Mouse (Mus musculus) ES-E14 (cell line): ENCODE measurements around the gene Tbl1x. TPM values are rescaled to one million over a fixed set of nuclear protein-coding genes. Genes with fewer than 3 reads are reported as not detected.

Source experiments
- DNase-seq: peaks from one replicate; pipeline ENCODE4 v3.0.0-alpha.2; 2013; ENCODE audit warnings: low read depth, low spot score
- H3K27ac ChIP-seq: 2 replicates; pipeline ENCODE4 v1.5.1; 2012; ENCODE audit warnings: low read depth, mild to moderate bottlenecking, low read length, moderate library complexity, mixed read lengths; ENCODE audit not compliant: poor library complexity, insufficient read depth, severe bottlenecking
- H3K36me3 ChIP-seq: 2 replicates; pipeline ENCODE4 v1.6.1; 2012; ENCODE audit warnings: mild to moderate bottlenecking, low read length, moderate library complexity, mixed read lengths; ENCODE audit not compliant: control insufficient read depth, poor library complexity, insufficient read depth, severe bottlenecking
- H3K4me1 ChIP-seq, 2 experiments: fragments of 150-350 bp in 1 of 2; sonication (generic) in 1 of 2; 2 replicates each; pipeline ENCODE4 v1.6.1; 2012; ENCODE audit warnings: low read length in 2 of 2, mild to moderate bottlenecking in 1 of 2, mixed read lengths in 1 of 2; ENCODE audit not compliant: control insufficient read depth in 2 of 2, insufficient read depth in 2 of 2, poor library complexity in 1 of 2
- H3K4me3 ChIP-seq, 2 experiments: fragments of 150-350 bp in 1 of 2; sonication (generic) in 1 of 2; 2 replicates each; pipeline ENCODE4 v1.5.1; 2012; ENCODE audit warnings: low read length in 2 of 2, low read depth in 1 of 2, mild to moderate bottlenecking in 1 of 2, mixed read lengths in 1 of 2; ENCODE audit not compliant: insufficient read depth in 1 of 2, poor library complexity in 1 of 2, severe bottlenecking in 1 of 2
- H3K9ac ChIP-seq: 2 replicates; pipeline ENCODE4 v1.6.1; 2012; ENCODE audit warnings: low read depth, mild to moderate bottlenecking, low read length, mixed read lengths; ENCODE audit not compliant: poor library complexity, insufficient read depth, severe bottlenecking
- H3K9me3 ChIP-seq: fragments of 150-350 bp; sonication (generic); 2 replicates; pipeline ENCODE4 v1.6.1; 2012; ENCODE audit warnings: low read depth, mild to moderate bottlenecking, low read length; ENCODE audit not compliant: control insufficient read depth, insufficient read depth
- CHD2 ChIP-seq: IDR thresholded peaks from 2 replicates; pipeline ENCODE4 v1.6.1; 2014; ENCODE audit warnings: mild to moderate bottlenecking, low read depth, low read length, inconsistent platforms
- HCFC1 ChIP-seq: IDR thresholded peaks from 2 replicates; pipeline ENCODE4 v1.6.1; 2012; ENCODE audit warnings: low read length, inconsistent platforms, borderline replicate concordance; ENCODE audit not compliant: insufficient read depth
- MAFK ChIP-seq: IDR thresholded peaks from 2 replicates; pipeline ENCODE4 v1.6.1; 2014; ENCODE audit warnings: mild to moderate bottlenecking, low read depth, low read length, inconsistent platforms; ENCODE audit not compliant: insufficient read depth
- ZC3H11A ChIP-seq: IDR thresholded peaks from 2 replicates; pipeline ENCODE4 v1.6.1; 2012; ENCODE audit warnings: low read depth, mild to moderate bottlenecking, inconsistent platforms, low read length, borderline replicate concordance
- ZNF384 ChIP-seq: IDR thresholded peaks from 2 replicates; pipeline ENCODE4 v1.6.1; 2012; ENCODE audit warnings: low read depth, low read length, inconsistent platforms
- in situ Hi-C, 2 experiments: fragments of 600-800 bp; cut with MboI; formaldehyde crosslinking; loops; one replicate each; pipeline ENCODE4 v1.15.1; 2025; ENCODE audit warnings: low sequenced_read_pairs in 2 of 2, inconsistent platforms in 1 of 2; ENCODE audit not compliant: unreplicated experiment in 2 of 2
- total RNA-seq: library from RNA; depleted of rRNA; stranded (reverse); fragments of 300-350 nt; gene quantifications from 2 replicates; pipeline ENCODE4 v1.2.3, GENCODE M21; 2012

Gene Tbl1x
- total RNA-seq, 1 experiment, result 35.5 TPM

- H3K9me3 ChIP-seq, result no peaks in the 10 kb centered on the region
- in situ Hi-C loops, result no loop called here
- TF ChIP-seq ZNF384 (no peak), MAFK (no peak), CHD2 (no peak), HCFC1 (no peak), ZC3H11A (no peak)
- H3K27ac ChIP-seq, result no peak overlapping the region
- DNase-seq, result no peak
- no peak overlapping the region for H3K4me3 ChIP-seq
- no peak overlapping the region for H3K9ac ChIP-seq
- no peaks in the 10 kb centered on the region for H3K4me1 ChIP-seq
- no peaks in the 10 kb centered on the region for H3K36me3 ChIP-seq
Measured at GRCm38 (mm10) chrX:77474551-77474950, 36.3 kb upstream of the Tbl1x start.

DNA sequence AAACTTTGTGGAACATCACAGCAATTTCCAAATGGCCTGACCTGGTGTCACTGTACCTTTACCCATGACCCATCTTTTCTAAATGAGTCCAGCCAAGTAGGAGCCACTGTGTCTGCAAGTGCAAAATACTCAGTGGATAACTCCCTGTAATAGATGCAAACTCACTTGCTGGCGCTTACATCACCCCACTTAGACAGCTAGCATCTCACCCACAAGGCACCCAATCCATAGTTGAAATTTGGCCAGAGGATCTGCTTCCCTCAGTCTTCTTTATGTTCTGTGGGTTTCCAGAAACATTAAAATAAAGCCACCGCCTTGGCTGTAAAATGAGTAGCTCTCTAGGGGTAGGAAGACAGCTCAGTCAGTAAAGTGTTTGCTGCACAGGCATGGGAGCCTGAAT is 33.3 kb upstream of the Tbl1x start:
- H3K4me1 ChIP-seq, result no peaks in the 10 kb centered on the region
- no peak for DNase-seq
- TF ChIP-seq ZNF384, result no peak
- TF ChIP-seq ZC3H11A, result no peak
- no peak for TF ChIP-seq HCFC1
- no peak for TF ChIP-seq CHD2
- no peak for TF ChIP-seq MAFK
- H3K36me3 ChIP-seq, result no peaks in the 10 kb centered on the region
- H3K9ac ChIP-seq, result no peak overlapping the region
- no peak overlapping the region for H3K27ac ChIP-seq
- in situ Hi-C loops, result no loop called here
- no peak overlapping the region for H3K4me3 ChIP-seq
- no peaks in the 10 kb centered on the region for H3K9me3 ChIP-seq

GRCm38 (mm10) chrX:77487922-77488799 is 22.7 kb upstream of the Tbl1x start:
- Histone ChIP-seq H3K4me3 (no peak overlapping the region), H3K27ac (no peak overlapping the region), H3K9me3 (no peaks in the 10 kb centered on the region), H3K36me3 (no peaks in the 10 kb centered on the region), H3K9ac (no peak overlapping the region), H3K4me1 (no peaks in the 10 kb centered on the region)
- TF ChIP-seq HCFC1 (no peak), MAFK (no peak), CHD2 (no peak), ZC3H11A (no peak), ZNF384 (no peak)
- in situ Hi-C loops, result no loop called here
- no peak for DNase-seq

DNA sequence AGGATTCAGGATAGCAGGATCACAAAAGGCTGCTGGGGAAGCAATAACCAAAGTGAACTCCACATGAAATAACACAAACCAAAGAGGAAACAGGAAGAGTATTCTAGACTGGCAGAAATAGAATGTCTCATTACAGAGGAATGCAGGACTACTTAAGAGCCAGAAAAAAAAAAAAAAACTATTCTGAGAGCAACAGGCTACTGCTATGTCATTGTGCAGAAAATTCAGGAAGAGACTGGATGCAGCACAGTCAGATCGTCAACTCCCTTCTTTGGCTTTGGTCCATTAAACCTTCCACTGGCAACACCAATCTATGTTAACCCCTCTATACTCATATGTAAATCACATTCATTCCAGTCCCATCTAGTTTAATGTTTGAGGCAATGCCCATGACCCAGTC is 20.7 kb upstream of the Tbl1x start:
- DNase-seq, result no peak
- Histone ChIP-seq H3K9me3 (no peaks in the 10 kb centered on the region), H3K4me1 (no peaks in the 10 kb centered on the region), H3K9ac (no peak overlapping the region), H3K4me3 (no peak overlapping the region), H3K27ac (no peak overlapping the region), H3K36me3 (no peaks in the 10 kb centered on the region)
- in situ Hi-C loops, result no loop called here
- no peak for TF ChIP-seq CHD2
- no peak for TF ChIP-seq HCFC1
- no peak for TF ChIP-seq ZC3H11A
- no peak for TF ChIP-seq MAFK
- TF ChIP-seq ZNF384, result no peak

GRCm38 (mm10) chrX:77509149-77509548 is 1.7 kb upstream of the Tbl1x start:
- DNase-seq, result peak; percentile 63
- no peaks in the 10 kb centered on the region for H3K4me1 ChIP-seq
- TF ChIP-seq ZC3H11A, result no peak
- TF ChIP-seq ZNF384, result no peak
- TF ChIP-seq CHD2, result peak; percentile 76; the same call in 1 of the 2 replicates
- TF ChIP-seq MAFK, result peak; percentile 52; the same call in 1 of the 2 replicates
- TF ChIP-seq HCFC1, result peak; percentile 29; the same call in 1 of the 2 replicates
- H3K36me3 ChIP-seq, result no peaks in the 10 kb centered on the region
- in situ Hi-C loops, result loop anchor here in 1 of 2 experiments (10.0 kb wide), 1 partner anchor 74 kb away; no protein-coding TSS in a partner anchor
- peak overlapping the region; percentile 88 for H3K27ac ChIP-seq
- peak overlapping the region; percentile 66 to 87 for H3K4me3 ChIP-seq
- H3K9ac ChIP-seq, result peak overlapping the region; percentile 91
- H3K9me3 ChIP-seq, result no peaks in the 10 kb centered on the region
